Mouse (Mus musculus) stomach, postnatal 0 days (tissue): ENCODE measurements around the gene Olfr64.

ENCODE experiments used
- CTCF ChIP-seq: IDR thresholded peaks from 2 replicates; pipeline ENCODE4 v1.5.1; 2016; ENCODE audit warnings: antibody characterized with exemption, low read depth, mild to moderate bottlenecking, moderate library complexity
- EP300 ChIP-seq: optimal IDR thresholded peaks from 2 replicates; pipeline ENCODE3; 2016; ENCODE audit warnings: antibody characterized with exemption

DNA sequence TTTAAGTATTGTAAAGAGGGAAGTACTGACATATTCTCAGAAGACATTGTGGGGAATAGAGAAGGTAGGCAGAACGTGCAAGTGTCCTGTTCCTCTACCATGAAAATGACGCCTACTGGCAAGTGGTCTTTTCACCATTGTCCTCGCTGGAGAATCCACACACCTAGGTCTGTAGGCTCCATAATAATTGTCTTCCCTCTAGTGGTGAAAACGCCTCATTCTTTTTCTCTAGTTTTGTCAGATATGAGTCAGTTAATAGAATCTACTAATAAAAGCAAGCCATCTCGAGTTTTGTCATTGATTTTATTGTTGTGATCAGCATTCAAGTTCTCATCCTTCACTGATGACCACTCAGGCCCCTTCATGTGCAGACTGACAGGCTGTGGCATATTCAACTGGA lies 19.8 kb downstream of the Olfr64 start:
- 0 out of 2 replicates have a peak, but pooled peaks have one; percentile 17 for TF ChIP-seq CTCF
- TF ChIP-seq EP300: no peak
